Mouse (Mus musculus): Measurements from ENCODE around the gene Plekhm3.

The Plekhm3 gene

DNA sequence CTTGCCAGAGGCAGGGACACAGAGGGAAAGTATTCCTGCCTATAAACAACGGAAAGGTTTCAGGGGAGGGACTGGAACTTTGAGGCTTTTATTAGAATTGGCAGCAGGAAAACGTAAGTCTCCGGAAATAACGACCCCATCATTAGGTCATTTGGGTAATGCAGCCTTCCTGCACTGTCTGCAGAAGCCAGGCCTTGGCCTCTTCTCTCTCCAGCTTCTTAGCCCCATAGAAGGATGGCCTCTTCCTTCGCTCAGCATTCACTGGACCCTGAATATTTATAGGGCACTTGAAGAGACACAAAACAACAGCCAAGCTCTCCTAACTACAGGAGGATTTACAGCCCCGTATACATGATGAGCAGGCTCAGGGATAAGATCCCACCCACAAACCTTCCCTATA, 186.5 kb downstream of the Plekhm3 start:
- no peak for DNase-seq (ENCODE audit: low spot score)

DNA sequence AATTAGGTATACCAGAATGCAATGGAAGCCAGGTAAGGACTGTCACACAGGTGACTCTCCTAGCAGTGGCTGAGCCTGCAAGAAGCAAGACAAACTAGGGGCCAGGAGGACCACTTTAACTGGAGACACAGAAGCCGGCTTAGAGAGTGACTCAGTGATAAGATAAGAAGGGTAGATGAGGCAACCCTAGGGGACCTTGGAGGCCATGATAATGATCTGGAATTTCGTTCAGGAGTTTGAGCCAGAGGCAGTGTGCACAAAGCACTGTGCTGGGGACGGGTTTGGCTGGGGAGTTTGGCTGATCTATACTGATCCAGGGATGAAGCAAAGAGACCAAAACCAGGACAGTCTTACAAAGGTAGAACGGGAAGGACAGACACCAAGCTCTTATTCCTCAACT, 195.0 kb downstream of the Plekhm3 start:
- no peak for DNase-seq (ENCODE audit: low spot score)

DNA sequence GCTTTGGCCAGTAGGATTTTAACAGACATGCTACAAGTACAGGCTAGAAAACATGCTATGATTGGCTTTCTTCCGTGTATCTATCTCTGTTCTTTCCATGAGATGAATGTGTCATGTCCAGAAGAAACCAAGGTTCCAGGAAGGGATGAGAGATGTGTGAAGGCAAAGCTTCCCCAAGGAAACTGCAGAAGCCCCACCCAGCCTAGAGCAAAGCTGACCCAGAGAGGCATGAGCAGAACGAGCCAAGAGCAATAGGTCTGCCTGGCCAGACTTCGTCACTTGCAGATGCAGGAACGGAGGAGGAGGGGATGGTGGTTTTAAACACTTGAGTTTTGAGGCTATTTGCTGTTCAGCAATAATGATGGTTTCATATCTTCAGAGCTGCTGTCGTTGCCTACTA, 198.9 kb downstream of the Plekhm3 start:
- no peak for DNase-seq (ENCODE audit: low spot score)

DNA sequence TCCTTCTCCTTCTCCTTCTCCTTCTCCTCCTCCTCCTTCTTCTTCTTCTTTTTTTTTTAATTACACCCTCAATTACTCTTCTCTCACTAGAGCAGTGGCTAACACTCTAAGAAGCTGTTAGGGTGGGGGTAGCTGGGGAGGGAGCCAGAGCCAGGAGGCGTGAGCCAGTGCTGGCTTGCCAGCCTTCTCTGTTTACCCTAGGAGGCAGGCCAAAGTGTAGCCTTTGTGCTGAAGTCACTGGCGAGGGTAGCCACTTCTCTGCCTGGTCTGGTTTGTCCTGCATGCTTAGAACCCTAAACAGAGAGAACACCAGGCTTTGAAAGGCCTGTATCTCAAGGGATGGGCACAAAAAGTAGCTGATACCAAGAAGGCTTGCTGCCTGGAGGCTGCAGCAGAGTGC, 199.4 kb downstream of the Plekhm3 start:
- DNase-seq (ENCODE audit: low spot score) = peak; percentile 50

DNA sequence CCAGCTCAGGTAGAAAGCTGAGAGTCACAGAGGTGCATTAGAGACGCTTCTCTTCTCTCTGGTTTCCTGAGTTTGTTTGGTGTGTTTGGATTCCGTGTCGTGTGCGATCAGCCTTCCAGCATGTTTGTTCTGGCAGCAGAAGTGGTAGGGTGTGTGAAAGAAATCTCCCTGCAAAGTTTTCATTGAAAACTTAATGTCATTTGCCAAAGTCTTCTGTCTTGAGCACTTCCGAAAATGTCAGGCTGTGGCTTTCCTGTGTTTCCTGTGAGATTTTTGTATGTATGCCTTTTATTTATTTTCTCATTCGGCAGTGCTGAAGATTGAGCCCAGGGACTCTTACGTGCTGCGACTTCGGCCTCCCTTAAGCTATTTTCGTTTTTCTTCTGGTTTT, 200.0 kb downstream of the Plekhm3 start:
- DNase-seq (ENCODE audit: low spot score) = no peak

DNA sequence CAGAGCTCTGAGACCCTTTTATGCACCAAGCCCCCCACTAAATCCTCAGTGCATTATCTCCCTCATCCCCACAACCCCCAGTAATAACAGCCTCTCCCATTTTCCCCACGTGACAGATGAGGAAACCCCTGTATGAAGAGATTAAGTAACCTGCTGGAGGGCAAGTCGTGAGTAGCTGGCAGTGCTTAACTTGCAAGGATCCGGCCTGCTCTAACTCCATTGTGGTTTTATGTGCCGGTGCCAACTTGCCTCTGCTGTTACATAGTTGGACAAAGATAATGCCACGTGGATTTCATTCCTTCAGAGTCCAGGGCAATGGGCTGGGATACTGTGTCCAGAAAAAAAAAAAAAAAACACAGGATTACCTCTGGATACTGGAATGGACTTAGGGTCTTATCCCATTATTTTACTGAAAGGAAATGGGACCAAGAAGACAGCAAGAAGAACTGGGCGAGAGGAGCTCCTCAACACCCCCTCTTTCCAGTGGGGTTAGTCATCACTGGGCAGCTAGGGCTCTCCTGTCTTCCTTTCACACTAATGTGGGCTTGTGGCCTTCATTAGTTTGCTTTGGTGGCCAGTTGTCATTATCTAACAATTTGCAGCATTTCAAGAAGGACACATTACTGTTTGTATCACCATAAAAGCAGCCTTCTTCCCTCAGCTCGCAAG, 200.5 kb downstream of the Plekhm3 start:
- DNase-seq (ENCODE audit: low spot score) = no peak

DNA sequence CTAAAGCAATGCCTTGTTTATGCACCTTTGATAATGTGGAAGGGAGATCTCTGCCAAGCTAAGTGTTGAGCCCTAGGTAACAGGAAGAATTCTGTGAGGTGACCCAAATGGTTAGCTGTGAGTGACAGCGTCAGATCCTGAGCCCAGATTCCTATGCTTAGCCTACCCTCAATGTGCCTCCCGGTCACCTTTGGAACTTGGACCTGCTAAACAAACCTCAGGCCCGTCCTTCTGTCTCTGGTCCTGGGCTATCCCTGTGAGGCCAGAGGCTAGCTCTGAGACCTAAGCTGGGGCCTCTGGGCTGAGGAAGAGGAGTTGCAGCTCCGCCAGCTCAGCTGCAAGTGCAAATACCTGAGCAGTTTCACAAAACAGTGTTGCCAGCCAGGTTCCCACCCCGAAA, 202.0 kb downstream of the Plekhm3 start:
- no peak for DNase-seq (ENCODE audit: low spot score)

DNA sequence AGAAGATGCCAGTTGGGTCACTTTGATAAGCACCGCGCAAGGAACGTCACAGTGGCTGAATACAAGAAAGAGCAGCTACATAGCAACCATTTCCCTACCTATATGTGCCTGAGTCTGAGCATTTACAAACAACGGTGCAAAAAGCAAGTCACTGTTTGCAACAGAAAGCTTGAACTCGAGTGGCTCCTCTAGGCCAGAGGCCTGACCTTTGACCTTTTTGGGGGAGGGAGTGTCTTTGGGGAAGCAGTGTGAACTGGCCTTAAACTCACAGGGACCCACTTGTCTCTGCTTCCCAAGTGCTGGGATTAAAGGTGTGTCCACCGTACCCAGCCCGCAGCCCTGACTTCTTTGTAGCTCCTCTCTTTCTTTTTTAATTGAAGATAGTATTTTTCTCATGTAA, 203.0 kb downstream of the Plekhm3 start:
- DNase-seq (ENCODE audit: low spot score) = no peak

DNA sequence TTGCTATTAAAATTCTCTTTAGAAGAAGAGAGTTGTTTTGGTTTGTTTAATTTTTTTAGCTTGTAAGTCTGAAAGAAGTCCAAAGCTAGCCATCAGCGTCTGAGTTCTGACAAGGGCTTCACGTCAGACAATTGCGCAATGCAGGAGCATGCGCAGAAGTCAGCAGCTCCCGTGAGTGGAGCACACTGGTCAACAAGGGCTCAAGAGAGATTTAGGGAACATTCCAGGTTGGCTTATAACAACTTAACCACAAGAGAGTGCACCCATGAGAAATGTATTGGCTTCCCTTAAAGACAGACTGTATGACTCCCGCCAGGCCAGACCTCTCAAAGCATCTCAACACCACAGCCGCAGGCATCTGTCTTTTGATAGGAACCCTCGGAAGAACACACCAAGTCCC, 203.5 kb downstream of the Plekhm3 start:
- DNase-seq (ENCODE audit: low spot score) = no peak

DNA sequence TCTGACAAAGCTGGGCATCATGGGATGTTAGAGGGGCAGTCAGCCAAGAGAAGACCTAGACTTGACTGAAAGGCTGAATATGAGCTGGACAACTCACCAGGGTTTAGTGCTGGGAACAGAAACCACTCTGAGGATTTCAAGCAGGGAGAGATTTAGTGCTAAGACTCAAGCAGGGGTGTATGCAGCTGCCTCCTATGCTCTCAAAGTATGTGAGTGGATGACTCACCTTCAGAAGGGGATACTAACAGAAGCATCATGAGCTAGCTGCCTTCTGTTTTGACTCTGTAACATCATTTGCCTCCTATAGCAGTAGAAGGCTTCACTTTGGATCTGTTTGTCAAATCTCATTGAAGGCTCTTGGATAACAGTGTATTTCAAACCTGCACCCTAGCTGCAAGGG, 212.0 kb downstream of the Plekhm3 start:
- DNase-seq (ENCODE audit: low spot score) = no peak

DNA sequence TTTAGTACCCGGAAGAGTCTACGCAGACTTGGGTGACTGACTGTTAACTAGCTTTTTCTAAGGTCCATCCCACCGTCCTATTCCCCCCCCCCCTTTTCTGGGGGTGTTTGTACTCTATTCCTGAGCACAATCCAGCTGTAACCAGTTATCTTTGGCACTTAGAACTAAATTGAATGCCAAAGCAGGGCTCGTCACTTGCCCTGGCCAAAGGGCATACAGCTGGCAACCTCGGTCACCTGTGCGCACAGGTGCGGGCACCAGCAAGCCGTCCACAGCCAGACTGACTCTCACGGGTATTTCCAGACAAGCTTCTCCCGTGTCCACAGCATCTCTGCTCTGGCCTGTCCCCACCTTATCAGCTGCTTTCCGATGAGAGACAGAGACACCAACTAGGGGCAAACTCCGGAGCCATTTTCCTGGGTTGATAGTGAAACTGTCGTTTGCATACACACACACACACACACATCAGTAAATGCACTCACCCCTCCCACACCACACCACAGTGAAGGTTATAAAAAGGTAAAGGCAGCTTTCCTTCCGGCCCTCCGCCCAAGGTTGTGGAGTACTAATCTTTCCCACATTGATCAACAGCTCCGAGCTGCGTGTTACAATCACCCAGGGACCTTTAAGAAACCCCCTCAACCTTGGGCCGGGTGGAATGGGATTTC, 213.7 kb downstream of the Plekhm3 start:
- no peak for DNase-seq (ENCODE audit: low spot score)

DNA sequence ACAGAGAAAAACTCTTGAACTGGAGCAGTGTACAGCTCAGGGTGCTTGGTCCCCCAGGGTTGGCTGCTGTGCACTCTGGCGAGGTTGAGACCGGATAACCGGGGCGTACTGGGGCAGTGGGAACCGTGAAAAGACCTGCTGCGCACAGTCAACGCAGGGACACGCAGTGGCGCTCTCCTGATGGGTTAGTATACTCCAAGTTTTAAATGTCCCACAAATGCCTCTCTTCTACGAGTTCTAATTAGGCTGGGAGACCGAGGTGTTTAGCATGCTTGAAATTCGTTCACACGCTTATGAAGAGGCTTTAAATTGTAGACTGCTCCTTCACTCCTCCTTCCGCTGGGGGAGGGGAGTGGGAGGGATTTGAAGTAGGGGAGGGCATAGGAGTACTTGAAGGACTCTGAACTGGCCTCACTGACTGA, 218.0 kb downstream of the Plekhm3 start:
- peak; percentile 41 for DNase-seq (ENCODE audit: low spot score)

DNA sequence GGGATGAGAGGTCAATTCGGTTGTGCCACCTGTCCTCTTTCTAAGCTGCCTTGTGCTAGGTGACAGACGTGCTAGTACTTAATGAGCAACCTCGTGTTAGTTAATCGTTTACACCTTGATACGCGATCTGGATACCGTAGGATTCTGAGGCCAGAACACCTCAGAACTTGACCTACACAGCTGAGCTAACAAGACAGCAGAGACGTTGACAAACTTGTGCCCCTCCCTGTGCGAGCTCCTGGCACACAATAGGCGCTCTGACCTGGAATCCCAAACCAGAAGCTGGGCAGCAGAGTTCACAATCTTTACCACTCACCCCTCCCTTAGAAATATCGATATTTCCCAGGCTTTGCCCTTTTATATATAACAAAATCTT, 218.5 kb downstream of the Plekhm3 start:
- DNase-seq (ENCODE audit: low spot score) = no peak

DNA sequence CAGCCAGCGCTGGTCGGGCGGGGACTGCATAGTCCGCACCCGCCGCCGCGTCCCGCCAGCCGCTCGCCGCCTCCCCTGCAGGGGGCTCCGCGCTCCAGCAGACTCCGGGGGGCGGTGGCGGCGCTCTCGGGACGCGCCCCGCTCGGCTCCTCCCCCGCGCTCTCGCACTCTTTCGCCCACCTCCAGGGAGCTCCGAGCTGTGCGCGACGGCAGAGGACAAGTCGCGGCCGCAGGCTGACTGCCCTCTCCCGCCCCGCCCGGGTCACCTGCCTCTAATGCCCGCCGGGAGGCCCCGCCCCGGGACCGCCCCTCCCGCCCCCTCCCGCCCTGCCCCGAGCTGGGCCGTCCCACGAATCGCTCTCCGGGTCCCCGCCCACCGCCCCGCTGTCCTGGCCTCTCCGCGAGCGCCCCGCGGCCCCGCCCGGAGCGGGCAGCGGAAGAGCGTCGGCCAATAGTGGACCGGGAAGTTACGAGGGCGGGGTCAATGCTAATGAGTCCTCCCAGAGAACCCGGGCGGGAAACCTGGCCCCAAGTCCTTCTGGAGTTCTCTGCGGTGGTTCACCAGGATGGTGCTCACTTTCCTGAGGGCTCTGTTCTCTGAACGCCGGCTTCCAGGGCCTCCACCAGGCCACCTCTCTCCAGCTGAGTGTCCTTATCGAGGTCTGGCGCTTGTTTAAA, 219.0 kb downstream of the Plekhm3 start, which contains the start of gene Fzd5:
Gene Fzd5 (minus strand): TSS at position 250 of the 678 bp plus-strand sequence.
- DNase-seq (ENCODE audit: low spot score) = peak; percentile 96

DNA sequence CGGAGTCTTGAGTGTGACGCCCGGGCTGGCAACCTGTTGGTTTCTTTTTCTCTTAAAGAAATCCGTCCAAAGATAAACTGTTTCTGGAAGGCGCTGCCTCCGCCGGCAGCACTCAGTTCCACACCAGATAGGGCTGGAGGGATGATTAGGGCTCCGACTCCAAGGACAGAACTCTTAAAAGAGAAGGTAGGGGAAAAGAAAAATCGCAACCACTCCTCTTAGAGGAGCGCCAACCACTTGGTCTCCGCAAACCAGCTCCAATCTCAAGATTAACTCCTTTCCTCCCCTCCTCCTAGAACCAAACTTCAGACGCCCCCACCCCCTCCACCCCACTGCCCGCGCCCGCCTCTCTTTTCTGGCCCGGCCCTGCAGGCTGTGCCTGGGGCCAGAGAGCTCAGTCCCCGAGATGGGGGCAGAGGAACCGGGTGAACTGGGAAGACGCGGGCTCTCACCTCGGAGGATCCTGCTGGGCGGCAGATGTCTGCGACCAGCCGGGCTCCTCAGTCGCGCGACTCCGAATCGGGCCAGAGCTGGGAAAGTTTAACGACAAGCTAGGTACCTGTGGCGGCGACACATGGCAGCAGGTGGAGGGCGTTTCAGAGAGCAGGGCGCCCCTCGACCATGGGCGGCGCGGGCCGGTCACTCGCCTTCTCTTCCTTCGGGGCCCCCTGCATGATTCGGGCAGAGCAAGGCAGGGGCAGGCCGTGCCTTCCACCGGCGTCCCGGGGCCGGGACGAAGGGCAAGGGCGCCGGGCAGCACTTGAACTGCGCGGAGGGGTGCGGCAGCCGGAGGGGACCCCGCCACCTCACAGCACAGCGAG, 219.7 kb downstream of the Plekhm3 start:
- DNase-seq (ENCODE audit: low spot score) = peak; percentile 40
